In genomic region chr7:15948381-15948941, GRCm38 (mm10) we compare ENCODE assay signal across 8 mouse cellular contexts. TPM values are rescaled to one million over a fixed set of nuclear protein-coding genes. Genes with fewer than 3 reads are reported as not detected.
A peak's percentile ranks its signal among the peaks of the same experiment; 100 is the strongest.
DNase-seq lines count a peak whose midpoint lies in the region; ATAC-seq lines count a peak whose summit lies in the region.

No protein-coding gene starts in this region.

- H3K4me2 ChIP-seq in embryonic facial prominence, embryonic 11.5 days (ENCODE audit: low read depth, low read length): peak overlapping the region; percentile 43
- H3K4me2 ChIP-seq in limb, embryonic 11.5 days (ENCODE audit: low read depth, severe bottlenecking): peak overlapping the region; percentile 34
- peak overlapping the region; percentile 37 for H3K4me2 ChIP-seq in midbrain, embryonic 12.5 days (replicated peaks)

- H3K27me3 ChIP-seq in embryonic facial prominence, embryonic 11.5 days (ENCODE audit: control insufficient read depth, insufficient read depth, low read length): no peaks in the 10 kb centered on the region
- no peaks in the 10 kb centered on the region; the same call in 1 of the 2 replicates for H3K27me3 ChIP-seq in limb, embryonic 11.5 days (ENCODE audit: control insufficient read depth, insufficient read depth, low read length)
- peaks cover 8% of the 10 kb centered on the region; the same call in 1 of the 2 replicates for H3K27me3 ChIP-seq in midbrain, embryonic 12.5 days

- H3K27ac ChIP-seq in embryonic facial prominence, embryonic 11.5 days (replicated peaks; ENCODE audit: low read depth, low read length): no peak overlapping the region
- no peak overlapping the region for H3K27ac ChIP-seq in limb, embryonic 11.5 days (replicated peaks; ENCODE audit: low read depth, low read length)
- no peak overlapping the region for H3K27ac ChIP-seq in midbrain, embryonic 12.5 days (replicated peaks)

- H3K9me3 ChIP-seq in embryonic facial prominence, embryonic 11.5 days (replicated peaks; ENCODE audit: control insufficient read depth, low read length): no peaks in the 10 kb centered on the region
- H3K9me3 ChIP-seq in limb, embryonic 11.5 days (ENCODE audit: control insufficient read depth, low read length): 0 out of 2 replicates have a peak, but pooled peaks cover under 1% of the 10 kb centered on the region
- H3K9me3 ChIP-seq in midbrain, embryonic 12.5 days: 0 out of 2 replicates have a peak, but pooled peaks cover 3% of the 10 kb centered on the region

- H3K9ac ChIP-seq in embryonic facial prominence, embryonic 11.5 days (replicated peaks; ENCODE audit: low read length): peak overlapping the region; percentile 37
- peak overlapping the region; percentile 34; the same call in 1 of the 2 replicates for H3K9ac ChIP-seq in limb, embryonic 11.5 days (ENCODE audit: low read length)
- H3K9ac ChIP-seq in midbrain, embryonic 12.5 days (replicated peaks): peak overlapping the region; percentile 41

- peak; percentile 93 for DNase-seq in 3134 (ENCODE audit: extremely low read depth, insufficient read length, low spot score)
- DNase-seq in adrenal gland, postnatal 14 days: peak; percentile 92
- DNase-seq in embryonic facial prominence, embryonic 11.5 days (ENCODE audit: low spot score): peak; percentile 78
- DNase-seq in heart, adult 11 months: peak; percentile 100
- peak; percentile 76 for DNase-seq in kidney, adult 11 months
- peak; percentile 83 for DNase-seq in limb, embryonic 11.5 days (ENCODE audit: low spot score)
- peak; percentile 90 for DNase-seq in skeletal muscle tissue, adult 2 months (ENCODE audit: low read depth, low spot score)

- ATAC-seq in embryonic facial prominence, embryonic 11.5 days (replicated peaks; ENCODE audit: insufficient number of reproducible peaks, low FRiP score, low TSS enrichment, low read depth): peak; percentile 30
- peak; percentile 52; the same call in 1 of the 2 replicates for ATAC-seq in limb, embryonic 11.5 days (ENCODE audit: insufficient number of reproducible peaks, low FRiP score, low TSS enrichment, low read depth)
- peak; percentile 8; the same call in 1 of the 2 replicates for ATAC-seq in midbrain, embryonic 12.5 days (ENCODE audit: low FRiP score, low read depth)

- 6% methylated on average over 23 of the region's 23 CpGs for WGBS in embryonic facial prominence, embryonic 11.5 days
- 5% methylated on average over 23 of the region's 23 CpGs for WGBS in limb, embryonic 11.5 days
- 6% methylated on average over 23 of the region's 23 CpGs for WGBS in midbrain, embryonic 12.5 days

- peaks cover 3% of the 10 kb centered on the region; the same call in 1 of the 2 replicates for H3K4me1 ChIP-seq in embryonic facial prominence, embryonic 11.5 days (ENCODE audit: control insufficient read depth, insufficient read depth, low read length)
- no peaks in the 10 kb centered on the region for H3K4me1 ChIP-seq in limb, embryonic 11.5 days (ENCODE audit: control insufficient read depth, insufficient read depth, low read length)
- peaks cover 21% of the 10 kb centered on the region for H3K4me1 ChIP-seq in midbrain, embryonic 12.5 days

- H3K36me3 ChIP-seq in embryonic facial prominence, embryonic 11.5 days (replicated peaks; ENCODE audit: control insufficient read depth, insufficient read depth, low read depth, low read length): no peaks in the 10 kb centered on the region
- H3K36me3 ChIP-seq in limb, embryonic 11.5 days (ENCODE audit: control insufficient read depth, insufficient read depth, low read length): peaks cover 5% of the 10 kb centered on the region
- H3K36me3 ChIP-seq in midbrain, embryonic 12.5 days: peaks cover 10% of the 10 kb centered on the region

- H3K4me3 ChIP-seq in embryonic facial prominence, embryonic 11.5 days (ENCODE audit: low read depth, low read length): no peak overlapping the region
- H3K4me3 ChIP-seq in limb, embryonic 11.5 days (ENCODE audit: low read depth, low read length): no peak overlapping the region
- 0 out of 2 replicates have a peak overlapping the region, but pooled peaks have one; percentile 2 for H3K4me3 ChIP-seq in midbrain, embryonic 12.5 days

RNA-seq across cellular contexts. Expression of gene Nop53, which starts 2.6 kb away (rescaled TPM):
- 196 and 213 TPM in 2 replicates for total RNA-seq in adrenal gland, postnatal 14 days (2021)
- polyA plus RNA-seq in embryonic facial prominence, embryonic 11.5 days (2014; fragmentation: Nextera tagmentation; extraction: Ambion mirVana): 190 and 194 TPM in 2 replicates
- polyA plus RNA-seq in limb, embryonic 11.5 days (2014; fragmentation: Nextera tagmentation; extraction: Ambion mirVana): 195 and 197 TPM in 2 replicates
- polyA plus RNA-seq in midbrain, embryonic 12.5 days (2016; fragmentation: Nextera tagmentation; extraction: Ambion mirVana): 162 and 183 TPM in 2 replicates

RNA-seq across cellular contexts. Expression of gene Ehd2, which starts 18.9 kb away (rescaled TPM):
- total RNA-seq in adrenal gland, postnatal 14 days (2021): 119 and 121 TPM in 2 replicates
- 10.2 and 10.6 TPM in 2 replicates for polyA plus RNA-seq in embryonic facial prominence, embryonic 11.5 days (2014; fragmentation: Nextera tagmentation; extraction: Ambion mirVana)
- polyA plus RNA-seq in limb, embryonic 11.5 days (2014; fragmentation: Nextera tagmentation; extraction: Ambion mirVana): 8.1 and 9.3 TPM in 2 replicates
- 7.0 and 8.5 TPM in 2 replicates for polyA plus RNA-seq in midbrain, embryonic 12.5 days (2016; fragmentation: Nextera tagmentation; extraction: Ambion mirVana)

RNA-seq across cellular contexts. Expression of gene Selenow, which starts 26.3 kb away (rescaled TPM):
- 191 and 202 TPM in 2 replicates for total RNA-seq in adrenal gland, postnatal 14 days (2021)
- polyA plus RNA-seq in embryonic facial prominence, embryonic 11.5 days (2014; fragmentation: Nextera tagmentation; extraction: Ambion mirVana): 981 and 984 TPM in 2 replicates
- 778 and 804 TPM in 2 replicates for polyA plus RNA-seq in limb, embryonic 11.5 days (2014; fragmentation: Nextera tagmentation; extraction: Ambion mirVana)
- 1,059 and 1,095 TPM in 2 replicates for polyA plus RNA-seq in midbrain, embryonic 12.5 days (2016; fragmentation: Nextera tagmentation; extraction: Ambion mirVana)
